Mouse (Mus musculus) bone marrow macrophage, adult 2 months (primary cell): ENCODE measurements around the gene Chrne. TPM values are rescaled to one million over a fixed set of nuclear protein-coding genes. Genes with fewer than 3 reads are reported as not detected.
A peak's percentile ranks its signal among the peaks of the same experiment; 100 is the strongest.

ENCODE experiments used
- H3K27ac ChIP-seq: 2 replicates; pipeline ENCODE4 v1.5.1; 2012; ENCODE audit warnings: low read depth, low read length; ENCODE audit not compliant: insufficient read depth
- H3K4me1 ChIP-seq: 2 replicates; pipeline ENCODE4 v1.6.1; 2012; ENCODE audit warnings: low read length; ENCODE audit not compliant: control insufficient read depth, insufficient read depth
- H3K4me3 ChIP-seq: 2 replicates; pipeline ENCODE4 v1.5.1; 2012; ENCODE audit warnings: mild to moderate bottlenecking, low read length, moderate library complexity; ENCODE audit not compliant: insufficient read depth
- CTCF ChIP-seq: IDR thresholded peaks from 2 replicates; pipeline ENCODE4 v1.5.1; 2012; ENCODE audit warnings: low read depth, mild to moderate bottlenecking, low read length, moderate library complexity
- POLR2A ChIP-seq: IDR thresholded peaks from 2 replicates; pipeline ENCODE4 v1.6.1; 2012; ENCODE audit warnings: mild to moderate bottlenecking, low read depth, low read length, borderline replicate concordance
- polyA plus RNA-seq: library from polyadenylated mRNA; stranded (reverse); fragments of >200 nt; gene quantifications from 2 replicates; pipeline ENCODE4 v1.2.4, GENCODE M21; 2012; ENCODE audit not compliant: missing spikeins, insufficient read depth, insufficient read length

The Chrne gene
- polyA plus RNA-seq, 1 experiment: not detected

DNA sequence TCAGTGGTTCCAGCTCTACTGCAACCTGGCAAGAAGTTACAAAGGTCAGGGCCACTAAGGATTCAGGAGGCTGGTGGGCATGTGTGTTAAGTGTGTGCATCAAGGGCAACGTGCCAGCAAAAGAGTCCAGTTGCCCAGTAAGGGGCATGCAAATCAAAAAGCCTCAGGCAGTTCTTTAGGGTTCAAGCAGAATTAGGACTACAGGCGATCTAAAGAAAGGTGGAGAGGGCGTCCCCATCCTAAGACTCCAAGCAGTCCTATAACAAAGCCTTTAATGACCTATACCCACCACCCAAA is 27.2 kb upstream of the Chrne start:
- TF ChIP-seq CTCF: no peak
- no peak for TF ChIP-seq POLR2A
- H3K27ac ChIP-seq: peak overlapping the region; percentile 71
- H3K4me3 ChIP-seq: peak overlapping the region; percentile 65
- peaks cover 28% of the 10 kb centered on the region for H3K4me1 ChIP-seq

DNA sequence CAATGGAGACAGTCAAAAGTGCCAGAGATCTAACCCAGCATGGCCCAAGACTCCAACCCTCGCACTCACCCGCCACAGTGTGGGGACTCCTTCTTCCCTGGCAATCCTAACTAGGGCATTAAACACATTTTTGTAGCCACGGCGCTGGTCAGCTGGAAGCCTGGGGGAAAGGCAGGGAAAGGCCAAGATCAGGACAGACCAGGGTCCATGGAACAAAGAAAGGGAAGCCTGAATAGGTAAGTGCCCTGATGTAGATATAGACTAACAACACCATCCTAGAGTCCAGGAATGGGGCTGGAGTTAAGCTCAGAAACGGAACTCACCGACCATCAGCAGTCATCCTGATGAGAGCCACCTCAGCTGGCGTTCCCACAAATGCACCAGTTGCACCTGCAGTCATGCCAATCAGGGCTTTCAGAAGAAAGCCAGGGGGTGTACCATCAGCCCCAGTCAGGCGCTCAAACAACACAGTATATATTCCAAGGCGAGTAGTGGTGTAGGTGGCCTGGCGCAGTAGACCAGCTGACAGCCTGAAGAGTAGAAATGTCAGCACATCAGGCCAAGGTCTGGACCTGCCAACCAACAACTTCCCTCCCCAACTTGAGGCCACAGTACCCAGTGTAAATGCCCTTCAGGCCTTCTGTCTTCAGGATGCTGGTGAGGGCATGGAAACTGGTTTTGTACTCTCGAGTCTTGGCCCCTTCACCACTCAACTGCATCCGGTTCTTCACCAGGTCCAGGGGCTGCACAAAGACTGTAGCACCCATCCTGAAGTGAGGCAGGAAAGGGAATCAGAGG is 26.6 kb upstream of the Chrne start:
- Histone ChIP-seq H3K4me1 (peaks cover 23% of the 10 kb centered on the region), H3K4me3 (peak overlapping the region; percentile 65), H3K27ac (peak overlapping the region; percentile 71)
- TF ChIP-seq POLR2A (no peak), CTCF (no peak)

DNA sequence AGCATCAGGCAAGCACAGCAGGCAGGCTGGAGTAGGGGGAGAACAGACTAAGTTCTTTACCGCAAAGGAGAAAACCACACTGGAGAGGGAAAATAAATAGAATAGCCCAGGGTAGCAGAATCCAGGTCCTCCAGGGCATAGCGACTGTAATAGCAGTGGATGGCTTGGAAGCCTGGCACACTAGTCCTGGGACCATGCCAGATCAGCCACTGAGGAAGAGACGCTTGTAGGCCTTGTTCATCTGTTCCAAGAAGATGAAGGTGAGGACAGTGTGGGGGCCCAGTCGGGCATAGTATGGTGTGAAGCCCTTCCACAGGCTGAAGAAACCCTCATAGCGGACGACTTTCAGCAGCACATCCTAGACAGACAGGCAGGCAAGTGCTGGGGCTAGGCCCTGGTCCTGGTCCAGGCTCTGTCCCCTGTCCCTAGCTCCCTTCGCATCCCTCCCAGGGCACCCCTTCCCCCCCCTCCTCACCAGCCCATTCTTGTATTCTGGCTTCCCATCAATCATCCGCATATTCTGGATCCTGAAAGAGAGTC is 25.6 kb upstream of the Chrne start:
- Histone ChIP-seq H3K4me3 (no peak overlapping the region), H3K4me1 (peaks cover 15% of the 10 kb centered on the region), H3K27ac (no peak overlapping the region)
- TF ChIP-seq CTCF: no peak
- no peak for TF ChIP-seq POLR2A

DNA sequence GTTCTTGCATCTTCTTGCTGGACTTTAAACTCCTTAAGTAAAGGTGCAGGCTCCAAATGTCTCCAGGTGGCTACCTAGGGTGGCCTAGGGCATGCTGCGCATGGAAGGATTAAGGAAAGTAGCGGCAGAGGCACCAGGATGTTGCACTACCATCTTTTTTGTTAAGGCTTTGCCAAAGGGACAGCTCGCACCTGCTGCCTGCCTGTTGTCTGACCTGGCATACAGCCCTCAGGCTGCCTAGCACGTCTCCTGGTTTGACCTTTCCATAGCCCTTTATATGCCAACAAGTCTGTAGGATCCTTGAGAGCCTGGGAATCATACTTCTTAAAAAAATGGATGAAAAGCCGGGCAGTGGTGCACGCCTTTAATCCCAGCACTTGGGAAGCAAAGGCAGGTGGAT is 24.0 kb upstream of the Chrne start:
- Histone ChIP-seq H3K4me1 (peaks cover 8% of the 10 kb centered on the region; the same call in 1 of the 2 replicates), H3K27ac (no peak overlapping the region), H3K4me3 (no peak overlapping the region)
- TF ChIP-seq POLR2A: no peak
- no peak for TF ChIP-seq CTCF

DNA sequence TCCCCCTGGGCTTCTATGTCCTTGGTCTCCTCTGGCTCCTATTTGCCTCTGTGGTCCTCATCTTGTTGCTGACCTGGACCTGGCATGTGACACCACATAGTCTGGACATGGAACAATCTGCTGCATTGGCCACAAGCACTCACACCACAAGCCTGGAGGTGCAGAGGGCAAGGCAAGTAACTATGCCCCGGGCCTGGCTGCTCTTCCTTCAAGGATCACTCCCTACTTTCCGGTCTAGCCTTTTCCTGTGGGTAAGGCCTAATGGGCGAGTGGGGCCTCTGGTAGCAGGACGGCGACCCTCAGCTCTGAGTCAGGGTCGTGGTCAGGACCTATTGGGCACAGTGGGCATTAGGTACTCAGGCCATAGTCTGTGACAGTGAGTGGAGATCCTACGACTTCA is 22.2 kb upstream of the Chrne start:
- Histone ChIP-seq H3K27ac (no peak overlapping the region), H3K4me3 (no peak overlapping the region), H3K4me1 (peaks cover 8% of the 10 kb centered on the region; the same call in 1 of the 2 replicates)
- TF ChIP-seq POLR2A (no peak), CTCF (no peak)

DNA sequence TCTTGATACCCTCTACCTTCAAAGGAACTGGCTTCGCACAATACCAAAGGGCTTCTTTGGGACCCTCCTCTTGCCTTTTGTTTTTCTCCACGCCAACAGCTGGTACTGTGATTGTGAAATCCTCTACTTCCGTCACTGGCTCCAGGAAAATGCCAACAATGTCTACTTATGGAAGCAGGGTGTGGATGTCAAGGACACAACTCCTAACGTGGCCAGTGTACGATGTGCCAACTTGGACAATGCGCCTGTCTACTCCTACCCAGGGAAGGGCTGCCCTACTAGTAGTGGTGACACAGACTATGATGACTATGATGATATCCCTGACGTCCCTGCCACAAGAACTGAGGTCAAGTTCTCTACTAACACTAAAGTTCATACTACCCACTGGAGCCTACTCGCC is 21.0 kb upstream of the Chrne start:
- Histone ChIP-seq H3K4me1 (no peaks in the 10 kb centered on the region), H3K4me3 (no peak overlapping the region), H3K27ac (no peak overlapping the region)
- TF ChIP-seq POLR2A: no peak
- TF ChIP-seq CTCF: no peak

DNA sequence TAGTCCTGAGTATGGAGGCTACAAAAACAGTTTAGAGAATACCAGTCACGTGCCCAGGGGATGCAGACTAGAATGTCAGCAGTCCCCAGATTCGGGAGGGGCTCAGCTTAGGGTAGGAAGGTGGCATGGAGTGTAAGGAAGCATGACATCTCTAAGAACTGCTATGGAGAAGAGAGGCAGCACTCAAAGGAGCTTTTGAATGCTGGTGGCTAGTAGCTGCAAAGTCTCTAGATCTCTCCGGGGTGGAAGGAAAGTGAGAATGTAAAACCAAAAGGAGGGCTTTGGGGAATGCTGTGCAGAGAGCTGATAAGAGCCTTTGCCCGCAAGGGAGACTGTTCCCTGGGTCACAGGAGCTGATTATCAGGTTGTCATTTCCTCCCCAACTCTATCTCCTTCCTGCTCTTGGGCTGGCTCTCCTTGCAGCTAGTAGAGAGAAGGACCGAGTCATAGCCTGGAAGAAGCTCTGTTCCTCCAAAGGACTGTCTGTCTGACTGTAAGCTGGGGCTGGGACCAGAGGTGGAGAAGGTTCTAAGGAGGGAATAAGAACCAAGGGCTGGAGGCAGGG is 19.8 kb upstream of the Chrne start, which contains the start of gene Gp1ba:
Gene Gp1ba, plus strand, starts transcription at position 409 of the 565 bp plus-strand sequence.
- no peak within 1 kb of the TSS for H3K27ac ChIP-seq
- H3K4me1 ChIP-seq: no peaks in the 10 kb centered on the region
- no peak within 1 kb of the TSS for H3K4me3 ChIP-seq
- TF ChIP-seq POLR2A (no peak), CTCF (no peak)

DNA sequence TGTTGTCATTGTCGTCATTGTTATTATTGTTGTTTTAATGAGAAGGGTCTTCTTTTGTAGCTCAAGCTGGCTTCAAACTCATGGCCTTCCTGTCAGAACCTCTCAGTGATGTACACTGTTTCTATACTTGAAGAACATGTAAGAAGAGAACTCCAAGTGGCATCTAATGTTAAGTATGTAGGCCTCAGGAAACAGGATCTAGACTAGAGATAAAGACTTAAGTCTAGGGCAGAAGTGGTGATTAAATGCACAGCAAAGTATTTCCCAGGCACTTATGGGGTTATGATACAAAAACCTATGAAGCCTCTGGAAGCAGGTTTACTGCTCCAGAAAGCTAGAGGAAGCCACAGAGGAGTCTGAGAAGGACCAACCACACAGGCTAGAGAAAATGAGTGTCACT is 19.3 kb upstream of the Chrne start:
- H3K4me1 ChIP-seq: no peaks in the 10 kb centered on the region
- no peak overlapping the region for H3K27ac ChIP-seq
- TF ChIP-seq POLR2A: no peak
- TF ChIP-seq CTCF: no peak
- H3K4me3 ChIP-seq: no peak overlapping the region

DNA sequence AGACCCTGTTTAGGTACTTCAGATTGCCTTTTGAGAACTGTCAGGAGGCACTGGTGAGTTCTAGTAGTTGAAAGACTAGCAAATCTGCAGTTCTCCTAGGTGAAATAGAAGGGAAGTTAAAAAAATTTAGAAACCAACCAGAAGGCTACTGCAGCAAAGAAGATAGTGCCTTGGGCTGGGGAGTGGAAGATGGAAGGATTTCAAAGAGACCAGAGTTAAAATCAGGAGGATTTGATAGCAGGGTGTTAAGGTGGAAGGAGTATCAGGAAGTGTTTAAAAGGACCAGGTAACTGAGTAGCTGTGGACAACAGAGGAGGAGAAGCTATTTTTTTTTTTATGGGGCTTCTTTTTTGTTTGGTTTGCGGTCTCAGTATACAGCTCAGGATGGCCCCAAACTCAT is 18.7 kb upstream of the Chrne start:
- Histone ChIP-seq H3K27ac (no peak overlapping the region), H3K4me3 (no peak overlapping the region), H3K4me1 (peaks cover 3% of the 10 kb centered on the region)
- no peak for TF ChIP-seq POLR2A
- no peak for TF ChIP-seq CTCF

DNA sequence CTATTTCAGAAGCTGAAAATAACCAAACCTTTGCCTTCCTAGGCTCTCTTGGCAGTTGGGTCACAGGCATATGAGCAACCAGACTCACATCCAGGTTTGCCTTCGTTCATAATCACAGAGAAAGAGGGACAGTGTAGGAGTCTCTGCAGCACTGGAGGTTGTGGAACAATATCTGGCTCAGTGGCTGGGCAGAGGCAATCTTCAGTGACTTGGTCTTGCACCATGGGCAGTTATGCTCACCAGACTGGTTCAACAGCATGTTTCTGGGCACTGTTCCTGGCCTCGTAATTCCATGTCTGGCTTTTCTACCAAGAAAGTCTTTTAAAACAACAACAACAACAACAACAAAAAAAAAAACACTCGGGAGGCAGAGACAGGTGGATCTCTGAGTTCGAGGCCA is 16.6 kb upstream of the Chrne start:
- H3K4me3 ChIP-seq: no peak overlapping the region
- peaks cover 14% of the 10 kb centered on the region for H3K4me1 ChIP-seq
- no peak overlapping the region for H3K27ac ChIP-seq
- no peak for TF ChIP-seq CTCF
- TF ChIP-seq POLR2A: no peak
